Mouse (Mus musculus) midbrain, postnatal 0 days (tissue): ENCODE data around the gene Ptger2. TPM values are rescaled to one million over a fixed set of nuclear protein-coding genes. Genes with fewer than 3 reads are reported as not detected.

Experiments used
- ATAC-seq: fragments of 200-750 bp; cut with Nextera tagmentation; 2 replicates; pipeline ENCODE4 v1.8.0; 2017; ENCODE audit warnings: moderate number of reproducible peaks, mild to moderate bottlenecking, moderate TSS enrichment, moderate library complexity; ENCODE audit not compliant: low FRiP score
- DNase-seq: peaks from one replicate; pipeline ENCODE4 v3.0.0-alpha.2; 2015; ENCODE audit warnings: low spot score
- H3K27ac ChIP-seq: fragments of 300-500 bp; sonication (generic); 2 replicates; pipeline ENCODE4 v1.5.1; 2014; ENCODE audit warnings: low read depth, mild to moderate bottlenecking, low read length, mixed read lengths
- H3K27me3 ChIP-seq: fragments of 300-500 bp; sonication (generic); 2 replicates; pipeline ENCODE4 v1.6.1; 2014; ENCODE audit warnings: low read length, control low read depth, mixed read lengths; ENCODE audit not compliant: insufficient read depth
- H3K36me3 ChIP-seq: fragments of 300-500 bp; sonication (generic); 2 replicates; pipeline ENCODE4 v1.6.1; 2014; ENCODE audit warnings: low read length, control low read depth, mixed read lengths; ENCODE audit not compliant: insufficient read depth
- H3K4me1 ChIP-seq: fragments of 300-500 bp; sonication (generic); 2 replicates; pipeline ENCODE4 v1.6.1; 2014; ENCODE audit warnings: mild to moderate bottlenecking, control low read depth, antibody characterized with exemption, low read length, mixed read lengths; ENCODE audit not compliant: insufficient read depth
- H3K4me2 ChIP-seq: fragments of 300-500 bp; sonication (generic); 2 replicates; pipeline ENCODE4 v1.6.1; 2014; ENCODE audit warnings: low read depth, mild to moderate bottlenecking, low read length, mixed read lengths; ENCODE audit not compliant: poor library complexity, severe bottlenecking
- H3K4me3 ChIP-seq: fragments of 300-500 bp; sonication (generic); 2 replicates; pipeline ENCODE4 v1.5.1; 2014; ENCODE audit warnings: low read depth, mild to moderate bottlenecking, low read length, moderate library complexity
- H3K9ac ChIP-seq: fragments of 300-500 bp; sonication (generic); replicated peaks from 2 replicates; pipeline ENCODE4 v1.6.1; 2014; ENCODE audit warnings: mild to moderate bottlenecking, low read length, moderate library complexity, mixed read lengths; ENCODE audit not compliant: poor library complexity, severe bottlenecking
- H3K9me3 ChIP-seq: fragments of 300-500 bp; sonication (generic); 2 replicates; pipeline ENCODE4 v1.6.1; 2016; ENCODE audit warnings: low read length, control low read depth
- CTCF ChIP-seq: IDR thresholded peaks from 2 replicates; pipeline ENCODE4 v1.5.1; 2016; ENCODE audit warnings: antibody characterized with exemption, mild to moderate bottlenecking
- WGBS: fragments of 180-500 bp; shearing (Covaris S2); extraction: QIAGEN DNeasy Blood & Tissue Kit; methylation state at CpG from one replicate; pipeline ENCODE4 v1.1.7; 2014; 5-methylcytosine and 5-hydroxymethylcytosine counted together
- polyA plus RNA-seq: library from polyadenylated mRNA; unstranded; fragments of >200 nt; fragmentation: Nextera tagmentation; extraction: Ambion mirVana; gene quantifications from 2 replicates; pipeline ENCODE4 v1.2.1, GENCODE M21; 2015
- total RNA-seq: library from RNA; depleted of rRNA; stranded (reverse); fragments of >200 nt; gene quantifications from 2 replicates; pipeline ENCODE4 v1.2.3, GENCODE M21; 2014

Ptger2 gene
- total and polyA plus RNA-seq, 2 experiments from 2014 or later, result 0.49 to 1.0 TPM

DNA sequence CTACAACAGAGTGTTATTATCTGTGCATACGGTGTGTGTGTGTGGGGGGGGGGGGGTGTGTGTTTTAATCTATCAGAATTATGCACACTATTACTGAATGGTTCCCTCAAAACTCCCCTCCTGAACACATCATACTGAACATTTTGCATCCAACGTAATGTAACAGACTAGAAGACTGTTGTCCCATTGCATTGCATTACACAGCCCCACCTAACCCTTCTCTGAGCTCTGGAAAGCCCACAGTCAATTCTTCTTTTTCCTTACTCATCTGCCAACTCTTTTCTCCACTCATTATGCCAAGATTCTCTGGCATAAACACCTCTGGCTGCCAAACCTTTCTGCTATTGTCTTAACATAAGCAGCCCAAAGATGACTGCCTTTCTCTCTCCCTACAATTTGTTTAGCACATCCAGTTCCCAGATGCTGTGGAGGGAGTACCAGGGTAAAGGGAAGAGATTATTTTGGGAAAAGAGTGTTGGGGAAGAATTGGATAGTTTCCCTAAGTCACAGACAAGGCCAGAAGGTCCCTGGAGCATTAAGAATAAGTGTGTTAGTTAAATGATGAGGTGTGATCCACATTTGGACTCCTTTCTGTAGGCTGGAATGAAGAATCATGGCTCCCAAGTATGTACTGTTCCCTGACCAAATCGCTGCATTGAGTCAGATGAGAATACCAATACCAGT lies 12.2 kb downstream of the Ptger2 start:
- no peak for DNase-seq
- Histone ChIP-seq H3K4me2 (no peak overlapping the region), H3K4me3 (no peak overlapping the region), H3K36me3 (no peaks in the 10 kb centered on the region), H3K27me3 (no peaks in the 10 kb centered on the region), H3K9ac (no peak overlapping the region), H3K9me3 (no peaks in the 10 kb centered on the region), H3K27ac (no peak overlapping the region), H3K4me1 (no peaks in the 10 kb centered on the region)
- no peak for TF ChIP-seq CTCF
- 89% methylated on average over 3 of the region's 3 CpGs for WGBS
- no peak for ATAC-seq

- Histone ChIP-seq H3K27me3 (no peaks in the 10 kb centered on the region), H3K9ac (no peak overlapping the region), H3K4me1 (no peaks in the 10 kb centered on the region), H3K27ac (no peak overlapping the region), H3K9me3 (no peaks in the 10 kb centered on the region), H3K4me3 (no peak overlapping the region), H3K36me3 (no peaks in the 10 kb centered on the region), H3K4me2 (no peak overlapping the region)
- ATAC-seq, result no peak
- no peak for DNase-seq
- WGBS, result 91% methylated on average over 4 of the region's 4 CpGs
- TF ChIP-seq CTCF, result no peak
Measured at GRCm38 (mm10) chr14:45005698-45006283, 17.8 kb downstream of the Ptger2 start.

DNA sequence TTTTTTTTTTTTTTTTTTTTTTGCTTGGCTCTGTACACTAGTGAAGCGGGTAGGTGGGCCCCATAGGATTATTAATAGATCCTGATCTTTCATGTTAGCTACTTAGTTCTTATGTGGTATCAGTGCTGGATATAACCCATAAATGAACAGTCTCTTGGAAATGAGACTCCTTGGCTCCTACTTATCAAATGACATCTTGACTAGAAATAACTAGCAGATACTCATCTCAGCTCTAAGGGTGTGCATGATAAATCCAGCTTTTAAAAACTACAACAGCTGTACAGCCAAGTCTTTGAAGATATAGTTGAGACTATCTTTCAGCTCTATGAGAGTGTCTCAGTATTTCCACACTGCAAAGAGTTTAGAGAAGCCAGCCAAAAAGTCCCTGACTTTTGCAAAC lies 21.2 kb downstream of the Ptger2 start:
- no peak overlapping the region for H3K4me2 ChIP-seq
- ATAC-seq, result no peak
- WGBS, result 91% methylated on average over 1 of the region's 1 CpGs

DNA sequence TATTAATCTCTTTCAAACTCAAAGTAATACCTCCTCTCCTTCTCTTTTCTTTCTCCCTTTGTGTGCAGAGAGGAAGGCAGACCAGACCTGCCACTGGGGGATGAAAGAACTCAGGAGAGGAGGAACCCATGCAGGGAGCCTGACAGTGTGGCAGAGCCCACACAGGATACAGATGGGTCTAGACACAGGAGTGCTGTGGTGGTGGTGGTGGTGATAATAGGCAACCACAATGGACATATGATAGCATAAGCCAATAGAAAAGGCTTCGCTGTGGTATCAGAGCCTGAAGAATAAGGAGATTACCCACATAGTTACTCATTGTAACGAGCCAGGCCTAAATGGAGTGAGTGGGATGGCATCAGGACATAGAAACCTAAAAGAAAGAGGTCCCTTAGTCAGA lies 23.3 kb downstream of the Ptger2 start:
- no peaks in the 10 kb centered on the region for H3K4me1 ChIP-seq
- H3K9me3 ChIP-seq, result no peaks in the 10 kb centered on the region
- H3K4me3 ChIP-seq, result no peak overlapping the region
- TF ChIP-seq CTCF, result no peak
- no peak overlapping the region for H3K27ac ChIP-seq
- DNase-seq (no peak), ATAC-seq (no peak)
- no peak overlapping the region for H3K4me2 ChIP-seq
- no peak overlapping the region for H3K9ac ChIP-seq
- 77% methylated on average over 2 of the region's 2 CpGs for WGBS
- no peaks in the 10 kb centered on the region for H3K36me3 ChIP-seq
- H3K27me3 ChIP-seq, result no peaks in the 10 kb centered on the region

More for the DNA sequence above, 21.2 kb downstream of the Ptger2 start:
- H3K4me1 ChIP-seq, result no peaks in the 10 kb centered on the region
- no peaks in the 10 kb centered on the region for H3K27me3 ChIP-seq
- H3K36me3 ChIP-seq, result no peaks in the 10 kb centered on the region
- no peak overlapping the region for H3K4me3 ChIP-seq
- H3K9me3 ChIP-seq, result no peaks in the 10 kb centered on the region
- H3K9ac ChIP-seq, result no peak overlapping the region
- no peak for DNase-seq
- H3K27ac ChIP-seq, result no peak overlapping the region
- no peak for TF ChIP-seq CTCF

DNA sequence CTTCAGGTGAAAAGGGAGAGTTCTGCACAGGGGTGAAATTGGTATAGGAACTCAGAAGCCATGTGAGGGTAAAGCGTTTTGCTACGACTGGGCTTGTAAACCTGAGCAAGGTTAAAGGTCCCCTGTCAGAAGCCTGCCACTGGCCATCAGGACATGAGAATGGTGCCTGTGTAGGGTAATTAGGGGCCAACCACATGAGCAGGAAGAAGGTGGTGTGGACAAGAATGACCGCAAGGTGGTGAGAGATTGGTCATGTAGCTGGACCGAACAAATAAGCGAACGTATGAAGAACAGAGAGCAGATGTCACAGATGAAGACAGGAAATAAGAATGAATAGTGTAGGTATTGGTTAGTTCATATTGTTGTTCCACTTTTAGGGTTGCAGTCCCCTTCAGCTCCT lies 23.7 kb downstream of the Ptger2 start:
- no peak for TF ChIP-seq CTCF
- WGBS, result 95% methylated on average over 6 of the region's 6 CpGs
- Histone ChIP-seq H3K9me3 (no peaks in the 10 kb centered on the region), H3K9ac (no peak overlapping the region), H3K4me2 (no peak overlapping the region), H3K36me3 (no peaks in the 10 kb centered on the region), H3K27me3 (no peaks in the 10 kb centered on the region), H3K27ac (no peak overlapping the region), H3K4me3 (no peak overlapping the region), H3K4me1 (no peaks in the 10 kb centered on the region)
- DNase-seq (no peak), ATAC-seq (no peak)

DNA sequence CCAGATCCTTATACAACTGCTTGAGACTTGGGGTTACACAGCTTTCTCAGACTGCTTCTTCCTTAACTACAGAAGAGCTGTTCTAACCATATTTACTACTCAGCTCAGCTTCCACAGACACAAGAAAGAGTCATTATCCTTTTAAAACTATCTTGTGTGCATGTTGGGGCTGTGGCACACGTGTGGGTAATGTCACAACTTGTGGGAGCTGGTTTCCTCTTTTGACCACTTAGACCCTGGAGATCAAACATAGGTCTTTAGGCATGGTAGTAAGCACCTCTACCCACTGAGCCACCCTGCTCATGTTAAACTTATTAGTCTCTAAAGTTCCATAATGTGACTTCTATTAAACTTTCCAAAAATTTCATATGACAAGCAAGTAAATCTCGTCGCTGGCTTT lies 33.6 kb downstream of the Ptger2 start:
- Histone ChIP-seq H3K4me3 (no peak overlapping the region), H3K27me3 (no peaks in the 10 kb centered on the region), H3K9me3 (no peaks in the 10 kb centered on the region), H3K4me1 (no peaks in the 10 kb centered on the region), H3K27ac (no peak overlapping the region), H3K4me2 (no peak overlapping the region), H3K9ac (no peak overlapping the region), H3K36me3 (no peaks in the 10 kb centered on the region)
- WGBS, result 90% methylated on average over 3 of the region's 3 CpGs
- ATAC-seq (no peak), DNase-seq (no peak)
- no peak for TF ChIP-seq CTCF
